Mouse (Mus musculus): ENCODE data around the gene Ocm.
"Not testable (repeated sequence)": the region's sequence is repeated elsewhere in the genome, so short reads cannot be mapped to it uniquely, and the experiment has no call there.

The Ocm gene

GRCm38 (mm10) chr5:144026620-144027263 lies at the start of gene Ocm:
Gene Ocm (minus strand): TSS chr5:144026670.
- DNase-seq: no peak

- no peak for DNase-seq
These were observed 44.8 kb upstream of the Ocm start for GRCm38 (mm10) chr5:144071249-144071648.

- DNase-seq: no peak
These were observed 43.6 kb upstream of the Ocm start for GRCm38 (mm10) chr5:144070064-144070463.

- DNase-seq: no peak
These were observed 39.6 kb upstream of the Ocm start for GRCm38 (mm10) chr5:144066036-144066435.

GRCm38 (mm10) chr5:144064093-144064492 lies 37.6 kb upstream of the Ocm start:
- DNase-seq: no peak

GRCm38 (mm10) chr5:144054340-144054739 lies 27.9 kb upstream of the Ocm start:
- no peak for DNase-seq

GRCm38 (mm10) chr5:144053450-144053849 lies 27.0 kb upstream of the Ocm start:
- peak; percentile 25 for DNase-seq

- DNase-seq: no peak
These were observed 24.8 kb upstream of the Ocm start for GRCm38 (mm10) chr5:144051268-144051667.

GRCm38 (mm10) chr5:144049881-144050280 lies 23.4 kb upstream of the Ocm start:
- no peak for DNase-seq

GRCm38 (mm10) chr5:144047324-144047723 lies 20.9 kb upstream of the Ocm start:
- DNase-seq: peak; percentile 74

- DNase-seq: no peak
These were observed 16.7 kb upstream of the Ocm start for GRCm38 (mm10) chr5:144043166-144043565.

- peak; percentile 49 for DNase-seq
These were observed 14.4 kb upstream of the Ocm start for GRCm38 (mm10) chr5:144040720-144041364.

GRCm38 (mm10) chr5:144039886-144040285 lies 13.4 kb upstream of the Ocm start:
- no peak for DNase-seq

- DNase-seq: no peak
These were observed 12.7 kb upstream of the Ocm start for GRCm38 (mm10) chr5:144039156-144039675.

GRCm38 (mm10) chr5:144036952-144037351 lies 10.5 kb upstream of the Ocm start:
- no peak for DNase-seq

- peak; percentile 51 for DNase-seq
These were observed 8.1 kb upstream of the Ocm start for GRCm38 (mm10) chr5:144034567-144034966.

GRCm38 (mm10) chr5:144032491-144032890 lies 6.0 kb upstream of the Ocm start:
- no peak for DNase-seq

- DNase-seq: no peak
These were observed 10.6 kb downstream of the Ocm start for GRCm38 (mm10) chr5:144015845-144016244.

GRCm38 (mm10) chr5:144015312-144015650 lies 11.2 kb downstream of the Ocm start:
- DNase-seq: no peak

- DNase-seq: peak; percentile 83
These were observed 11.7 kb downstream of the Ocm start, which contains the start of gene Ccz1 for GRCm38 (mm10) chr5:144014551-144015311. Gene Ccz1 (minus strand): TSS chr5:144014877.

- DNase-seq: not testable (repeated sequence)
These were observed 12.9 kb downstream of the Ocm start for GRCm38 (mm10) chr5:144013366-144014134.

- DNase-seq: no peak
These were observed 23.8 kb downstream of the Ocm start for GRCm38 (mm10) chr5:144002461-144003192.
